Mouse (Mus musculus) ovary, adult 18-20 months (tissue): Measurements from ENCODE around the gene Batf.
"Not testable (repeated sequence)": the region's sequence is repeated elsewhere in the genome, so short reads cannot be mapped to it uniquely, and the experiment has no call there.

ENCODE experiments used
- DNase-seq: peaks from one replicate; pipeline ENCODE4 v3.0.0; 2022; ENCODE audit warnings: low spot score, mixed read lengths

The Batf gene

DNA sequence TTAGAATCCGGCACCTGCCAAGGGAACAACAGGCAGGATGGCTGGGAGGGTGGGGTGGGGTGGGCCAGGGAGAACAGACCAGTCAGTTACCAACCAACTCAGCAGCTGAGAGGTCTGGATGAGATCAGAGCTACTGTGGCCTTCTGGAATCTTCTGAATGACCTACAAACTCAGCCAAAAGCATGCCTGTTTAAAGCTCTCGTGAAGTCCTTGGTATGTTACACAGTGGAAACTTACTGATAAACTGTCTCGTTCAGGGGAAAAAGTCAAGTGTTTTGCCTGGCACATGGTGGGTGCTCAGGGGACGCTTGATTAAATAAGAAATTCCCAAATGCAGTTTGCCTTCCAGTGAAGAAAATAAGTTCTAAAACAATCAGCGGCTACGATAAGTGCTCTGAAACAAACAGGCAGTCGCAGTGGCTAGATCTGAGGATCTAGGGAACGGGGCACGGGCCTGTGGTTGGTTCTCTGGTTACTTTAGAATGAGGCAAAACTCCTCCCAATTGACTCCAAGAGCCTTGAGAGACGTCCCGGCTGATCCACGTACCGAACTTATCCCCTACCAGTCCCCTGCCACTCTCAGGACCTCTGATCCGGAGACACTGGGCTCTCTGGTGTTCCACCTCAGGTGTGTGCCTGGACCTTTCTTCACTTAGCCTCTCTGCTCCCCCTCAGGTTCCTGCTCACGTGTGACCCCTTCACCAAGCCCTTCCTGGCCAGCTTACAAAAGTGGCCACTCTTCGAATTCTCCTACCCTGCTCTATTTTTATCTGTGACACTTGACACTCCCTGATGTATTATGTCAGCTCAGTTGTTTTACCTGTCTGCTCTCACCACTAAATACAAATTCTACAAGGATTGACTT, 1.8 kb upstream of the Batf start:
- no peak for DNase-seq

DNA sequence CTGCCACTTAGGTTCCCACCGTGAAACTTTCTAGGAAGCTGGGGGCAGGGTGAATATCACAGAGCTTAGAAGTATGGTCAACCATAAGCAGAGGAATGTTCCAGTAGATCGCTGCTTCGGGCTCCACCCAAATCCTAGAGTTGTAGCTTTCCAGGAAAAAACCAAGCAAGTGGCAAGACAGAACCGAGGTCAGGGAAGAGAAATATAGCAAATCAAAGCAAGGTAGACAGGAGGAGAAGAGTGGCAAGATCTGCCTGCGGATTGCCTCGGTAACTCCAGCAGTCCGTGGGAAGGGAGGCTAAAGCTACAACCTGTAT, 706 bp downstream of the Batf start:
- no peak for DNase-seq

DNA sequence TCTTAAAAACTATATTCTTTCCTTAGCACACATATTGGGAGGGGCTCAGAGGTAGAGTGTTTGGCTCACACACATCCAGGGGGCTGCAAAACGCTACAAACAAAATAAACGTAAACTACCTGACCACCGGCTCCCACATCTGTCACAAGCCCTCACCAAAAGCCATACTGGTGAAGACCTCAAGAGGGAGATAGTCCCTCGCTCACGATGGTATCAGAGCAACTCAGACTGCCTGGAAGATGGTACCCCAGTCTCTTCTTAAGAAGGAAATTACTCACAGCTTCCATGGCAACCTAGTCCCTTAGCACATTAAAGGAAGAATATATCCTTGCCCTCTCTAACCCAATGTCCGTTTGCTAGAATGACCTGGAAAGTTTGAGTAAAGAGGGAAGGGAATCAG, 1.4 kb downstream of the Batf start:
- no peak for DNase-seq

- DNase-seq, result no peak
Observed at GRCm38 (mm10) chr12:85695787-85696186, 9.3 kb downstream of the Batf start.

DNA sequence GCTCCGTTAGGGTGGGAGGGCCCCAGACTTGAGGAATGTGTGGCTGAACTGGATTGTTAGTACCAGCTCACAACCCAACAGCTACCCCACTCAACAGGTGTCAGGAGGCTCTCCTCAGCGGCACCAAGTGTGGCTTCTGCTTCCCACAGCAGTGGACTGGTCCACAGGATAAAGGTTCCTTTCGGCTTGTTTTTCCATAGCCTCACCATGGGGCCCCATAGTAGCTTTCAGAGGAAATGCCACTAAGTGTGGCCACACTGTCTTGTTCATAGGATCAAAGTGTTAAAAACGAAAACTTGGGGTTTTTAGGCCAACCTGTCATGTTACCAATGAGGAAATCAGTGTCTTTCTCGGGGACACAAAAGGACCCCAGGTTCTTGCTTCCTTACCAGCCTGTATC, 10.0 kb downstream of the Batf start:
- DNase-seq, result no peak

- not testable (repeated sequence) for DNase-seq
Observed at GRCm38 (mm10) chr12:85698179-85698578, 11.7 kb downstream of the Batf start.

DNA sequence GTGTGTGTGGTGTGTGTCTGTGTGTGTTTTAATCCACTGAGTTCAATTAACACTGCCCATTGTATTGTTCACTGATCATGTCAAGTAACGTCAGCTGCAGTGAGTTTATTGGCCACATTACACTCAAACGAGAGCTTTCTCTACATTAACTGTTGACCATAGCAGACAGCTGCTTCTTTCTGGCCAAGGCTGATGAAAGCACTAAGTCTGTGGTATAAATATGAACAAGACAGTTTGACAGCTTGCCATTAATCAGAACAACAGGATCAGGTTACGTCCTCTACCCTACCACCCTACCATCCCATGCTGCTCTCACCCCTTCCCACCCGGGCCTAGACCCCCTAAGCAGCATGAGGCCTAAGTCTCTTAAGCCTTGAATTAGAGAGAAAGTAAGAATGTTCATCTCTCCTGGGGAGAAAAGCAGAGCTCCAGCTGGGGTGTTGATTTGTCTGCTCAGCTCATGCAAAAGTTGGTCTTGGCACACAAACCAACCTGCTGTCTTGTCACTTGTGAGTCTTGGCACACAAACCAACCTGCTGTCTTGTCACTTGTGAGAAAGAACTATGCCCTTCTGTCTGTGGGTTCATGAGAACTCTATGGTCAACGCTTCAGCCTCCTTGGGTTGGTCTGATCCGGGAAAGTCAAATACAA, 13.8 kb downstream of the Batf start:
- no peak for DNase-seq

DNA sequence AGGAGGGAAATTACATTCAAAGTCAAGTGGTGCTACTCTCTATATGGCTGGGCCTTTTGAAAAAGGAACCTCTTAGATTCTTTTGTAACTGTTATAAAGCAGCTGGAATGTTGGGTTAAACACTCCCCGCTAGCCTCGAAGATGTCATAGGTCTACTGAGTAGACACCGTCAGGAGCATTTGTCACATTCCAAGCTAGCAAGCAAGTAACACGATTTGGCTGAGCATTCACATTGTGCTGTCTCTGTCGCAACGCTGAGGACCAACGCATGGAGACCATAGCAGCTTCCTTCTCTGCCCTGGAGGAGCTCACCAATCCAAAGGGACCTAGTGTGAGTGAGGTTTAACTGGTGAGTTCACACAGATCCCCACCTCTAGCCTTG, 14.4 kb downstream of the Batf start:
- no peak for DNase-seq

DNA sequence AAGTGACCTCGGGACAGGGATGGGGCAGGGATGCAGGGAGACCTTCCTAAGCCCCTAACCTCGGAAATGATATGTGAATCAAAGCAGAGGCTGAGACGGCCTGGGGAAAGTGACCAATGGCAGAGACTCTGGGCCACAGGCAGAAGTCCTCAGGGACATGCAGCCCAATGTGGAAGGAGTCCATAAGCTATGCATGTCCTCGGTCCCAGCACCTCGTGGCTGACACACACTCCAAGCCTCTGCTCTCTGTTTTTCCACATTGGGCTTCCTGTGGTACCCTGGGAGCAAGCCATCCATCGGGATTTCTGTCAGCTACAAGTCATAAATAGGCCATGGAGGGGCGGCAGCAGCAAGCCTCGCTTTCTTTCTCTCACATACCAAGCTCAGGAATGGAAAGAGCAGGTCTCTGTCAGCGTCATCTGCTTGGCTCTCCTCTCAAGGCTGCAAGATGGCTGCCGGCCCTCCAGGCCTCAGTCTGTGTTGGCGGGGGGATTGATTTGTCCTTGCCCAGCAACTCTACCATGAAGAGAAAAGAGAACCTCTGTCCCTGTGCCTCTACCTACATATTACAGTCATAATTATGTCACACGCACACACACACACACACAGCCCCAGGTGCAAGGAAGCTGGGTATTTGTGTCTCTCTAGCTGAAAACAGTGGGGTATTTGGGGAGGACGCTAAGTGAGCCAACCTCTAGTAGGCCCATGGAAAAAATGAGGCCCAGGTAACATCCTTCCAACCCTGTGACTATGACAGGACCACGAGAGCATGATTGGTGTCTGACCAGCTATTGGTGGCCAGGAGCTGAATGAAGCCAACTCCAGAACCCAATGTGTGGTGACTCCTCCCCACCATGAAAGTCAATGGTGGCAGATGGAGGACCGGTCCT, 15.9 kb downstream of the Batf start:
- DNase-seq, result no peak

DNA sequence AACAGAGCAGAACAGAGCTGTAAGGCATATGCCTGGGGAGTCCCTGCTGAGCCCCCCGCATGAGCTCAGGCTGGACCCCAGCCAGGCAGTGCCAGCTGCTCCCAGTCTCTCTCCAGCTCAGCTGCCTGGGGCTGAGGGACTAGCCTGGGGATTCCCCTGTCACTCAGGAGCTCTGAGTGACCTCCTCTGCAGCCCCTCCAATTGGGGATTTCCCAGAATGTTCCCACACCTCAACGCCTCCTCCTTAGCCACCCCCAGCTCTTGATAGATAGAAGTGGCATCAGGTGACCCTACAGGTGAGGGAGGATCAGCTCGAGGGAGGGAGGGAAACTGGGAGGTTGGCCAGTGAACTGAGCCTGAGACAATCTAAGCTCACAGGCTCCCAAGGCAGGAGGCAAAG, 17.0 kb downstream of the Batf start:
- DNase-seq, result no peak

DNA sequence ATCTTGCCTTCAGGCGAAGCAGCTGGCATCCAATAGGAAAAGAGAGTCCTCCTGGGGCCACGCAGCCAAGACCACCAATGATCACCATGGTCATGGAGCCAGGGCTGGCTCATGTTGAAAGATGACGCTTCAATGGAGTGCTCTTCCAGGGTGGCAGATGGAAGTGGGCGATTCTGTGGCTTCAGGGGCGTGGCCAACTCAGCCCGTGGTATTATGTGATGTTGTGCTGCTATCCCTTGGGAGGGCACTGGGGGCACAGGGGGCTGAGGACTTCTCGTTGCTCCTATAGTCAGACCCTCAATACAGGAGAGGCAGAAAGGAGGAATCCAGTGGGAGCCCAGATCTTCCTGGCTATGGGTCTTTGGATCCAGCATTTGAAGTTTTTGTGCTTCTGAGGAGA, 18.1 kb downstream of the Batf start:
- no peak for DNase-seq

DNA sequence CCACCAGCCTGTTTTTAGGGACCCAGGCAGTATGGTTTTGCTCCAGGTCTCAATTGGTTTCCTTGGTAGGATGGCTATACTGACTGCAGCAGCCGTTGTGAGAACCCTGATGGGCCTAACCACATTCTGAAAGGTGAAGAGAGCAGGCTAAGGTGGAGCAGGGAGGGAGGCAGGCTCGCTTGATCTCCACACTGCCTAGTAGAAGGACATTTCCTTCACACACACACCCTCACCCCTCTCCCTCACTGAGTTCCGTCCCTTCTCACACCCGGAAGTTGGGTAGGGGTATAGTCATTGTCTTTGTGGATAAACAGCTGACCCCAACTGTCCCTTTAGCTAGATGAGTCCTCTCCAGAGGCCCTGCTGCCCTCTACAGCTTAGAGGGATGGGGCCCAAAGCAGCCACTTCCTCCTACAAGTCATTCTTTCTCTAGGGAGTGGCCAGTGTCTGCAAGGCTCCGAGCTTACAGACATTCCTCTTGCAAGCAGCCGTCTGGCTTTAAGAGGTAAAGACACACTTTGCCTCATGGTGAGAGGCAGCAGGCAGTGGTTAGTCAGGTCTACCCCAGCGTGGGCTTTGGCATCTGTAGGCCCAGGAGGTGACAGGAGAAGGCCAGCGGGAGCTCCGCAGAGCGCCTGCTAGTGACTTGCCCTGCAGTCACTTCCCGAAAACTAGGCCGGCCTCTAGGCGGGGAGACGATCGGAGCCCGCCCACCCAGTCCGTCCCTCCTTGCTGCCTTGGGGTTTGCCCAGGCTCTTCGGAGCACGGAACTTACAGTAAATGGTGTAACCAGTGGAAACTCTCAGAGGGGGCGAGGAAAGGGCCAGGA, 18.7 kb downstream of the Batf start:
- DNase-seq, result peak; percentile 76

DNA sequence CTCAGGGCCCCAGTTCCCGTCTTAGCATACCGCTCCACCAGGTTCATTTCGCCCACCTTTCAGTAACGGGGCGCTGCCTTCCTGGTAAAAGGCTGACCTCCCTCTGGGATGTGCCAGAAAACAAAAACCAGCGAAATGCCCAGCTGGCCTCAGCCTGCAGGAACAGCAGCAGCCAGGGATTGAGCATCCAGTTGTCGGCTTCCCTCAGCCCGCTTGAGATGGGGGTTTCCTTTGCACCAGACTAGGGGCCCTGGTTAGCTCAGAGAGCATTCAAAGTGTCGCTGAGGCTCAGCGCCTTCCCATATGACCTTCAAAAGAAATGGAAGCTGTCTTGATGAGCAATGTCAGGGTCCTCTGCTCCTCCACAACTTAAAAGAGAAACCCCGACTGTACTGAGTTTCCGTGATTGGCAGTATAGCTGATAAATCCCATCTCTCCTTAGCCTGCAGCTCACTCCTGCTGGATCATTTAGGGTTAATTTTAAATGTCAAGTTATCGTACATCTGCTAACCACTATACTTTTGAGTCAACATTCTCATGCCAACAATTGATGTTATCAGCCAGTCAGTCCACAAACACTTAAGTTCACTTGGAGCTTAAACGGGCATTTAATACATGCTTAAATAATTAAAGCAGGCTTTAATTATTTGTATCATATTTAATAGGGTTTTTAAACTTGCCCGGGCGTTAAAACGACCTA, 19.5 kb downstream of the Batf start:
- DNase-seq, result no peak

DNA sequence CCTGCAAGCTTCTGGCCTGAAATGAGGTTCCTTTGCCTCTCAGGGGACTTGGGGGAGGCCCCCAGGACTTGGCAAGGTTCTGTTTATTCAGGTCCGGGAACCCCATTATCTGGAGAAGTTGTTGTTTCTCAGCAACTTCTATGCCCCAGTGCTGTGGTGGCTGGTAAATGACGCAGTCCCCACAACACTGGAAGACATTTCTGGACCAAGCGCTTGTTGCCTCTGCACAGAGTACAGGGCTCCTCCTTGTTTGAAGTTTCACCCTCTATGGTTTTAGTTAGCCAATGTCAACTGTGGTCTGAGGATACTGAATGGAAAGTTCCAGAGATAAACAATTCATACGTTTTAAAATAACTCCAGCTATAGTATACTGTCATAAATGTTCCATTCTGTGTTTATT, 20.4 kb downstream of the Batf start:
- no peak for DNase-seq

DNA sequence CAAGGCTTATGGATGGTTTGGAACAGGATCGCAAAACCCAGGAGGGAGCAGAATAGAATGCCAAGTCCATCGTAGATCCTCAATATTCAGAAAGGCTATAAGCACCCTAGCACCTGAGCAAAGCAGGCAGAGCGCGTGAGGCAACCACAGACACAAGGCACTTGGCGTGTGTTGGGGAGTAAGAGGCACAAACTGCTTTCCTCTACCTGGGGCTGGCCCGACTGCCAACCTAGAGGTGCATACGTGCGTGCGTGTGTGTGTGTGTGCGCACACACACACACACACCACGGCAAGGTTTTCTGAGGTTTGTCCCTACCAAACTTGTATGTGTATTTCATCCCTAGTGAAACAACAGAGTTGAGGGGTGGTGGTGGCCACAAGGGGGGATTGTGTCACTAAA, 20.9 kb downstream of the Batf start:
- no peak for DNase-seq

DNA sequence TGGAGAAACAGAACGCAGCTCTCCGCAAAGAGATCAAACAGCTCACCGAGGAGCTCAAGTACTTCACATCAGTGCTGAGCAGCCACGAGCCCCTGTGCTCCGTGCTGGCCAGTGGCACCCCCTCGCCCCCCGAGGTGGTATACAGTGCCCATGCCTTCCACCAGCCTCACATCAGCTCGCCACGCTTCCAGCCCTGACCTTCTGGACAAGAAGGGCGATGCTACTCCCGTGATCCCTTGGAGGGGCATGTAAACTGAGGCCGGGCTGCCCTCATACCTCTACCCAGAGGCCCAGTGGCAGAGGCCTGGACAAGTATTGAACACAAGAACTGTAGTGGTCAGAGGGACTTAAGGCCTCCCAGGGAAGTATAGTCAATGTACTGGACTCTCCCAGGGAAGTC, 22.1 kb downstream of the Batf start:
- DNase-seq, result no peak

DNA sequence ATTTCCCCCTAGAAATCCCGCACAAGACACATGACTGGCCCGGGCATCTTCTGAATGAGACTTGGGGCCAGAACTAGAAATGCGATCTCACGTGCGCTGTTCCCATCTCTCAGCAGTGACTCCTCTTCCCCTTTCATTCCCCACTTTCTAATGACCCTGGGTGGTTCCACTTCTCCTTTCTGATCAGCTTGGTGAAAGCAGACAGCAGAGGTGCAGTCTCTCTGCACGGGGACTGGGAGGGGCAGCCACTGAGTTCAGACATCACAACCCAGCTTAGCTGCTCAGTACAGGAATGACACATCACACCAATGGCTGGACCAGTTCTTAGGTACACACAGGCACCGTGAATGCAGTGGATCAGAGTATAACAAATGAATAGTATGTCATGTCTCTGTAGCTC, 24.2 kb downstream of the Batf start:
- DNase-seq, result no peak

DNA sequence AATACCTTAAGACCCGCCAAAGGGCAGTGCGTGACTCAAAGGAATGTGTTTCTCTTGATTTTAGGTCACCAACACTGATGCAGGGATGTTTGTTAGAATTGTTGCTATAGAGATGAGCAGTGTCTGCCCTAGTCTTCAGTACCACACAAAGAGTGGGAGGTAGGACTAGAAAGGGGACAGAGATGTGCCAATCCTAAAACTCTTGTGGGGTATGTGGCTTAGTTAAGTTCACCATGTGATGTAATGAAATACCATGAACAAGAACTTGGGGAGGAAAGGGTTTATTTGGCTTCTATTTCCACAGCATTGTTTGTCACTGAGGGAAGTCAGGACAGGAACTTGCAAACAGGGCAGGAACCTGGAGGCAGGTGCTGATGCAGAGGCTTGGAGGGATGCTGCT, 26.1 kb downstream of the Batf start:
- DNase-seq, result no peak

DNA sequence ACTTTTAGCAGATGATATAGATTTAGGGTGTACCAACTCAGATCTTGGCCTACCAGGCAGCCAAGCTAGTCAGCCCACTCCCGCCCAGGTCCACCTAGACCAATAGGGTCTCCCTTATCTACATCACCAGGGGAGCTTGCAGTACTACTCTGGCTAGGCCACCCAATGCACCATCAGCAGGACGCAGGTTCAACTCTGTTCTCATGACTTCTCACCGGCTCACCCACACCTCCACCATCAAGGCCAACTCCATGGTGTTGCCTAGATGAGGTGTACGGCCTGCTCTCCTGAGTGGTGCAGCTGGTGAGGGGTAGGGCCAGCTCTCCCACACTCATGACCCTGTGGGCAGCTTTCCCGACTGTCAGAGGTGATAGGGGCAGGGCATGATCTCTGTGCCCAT, 27.7 kb downstream of the Batf start:
- DNase-seq, result no peak

DNA sequence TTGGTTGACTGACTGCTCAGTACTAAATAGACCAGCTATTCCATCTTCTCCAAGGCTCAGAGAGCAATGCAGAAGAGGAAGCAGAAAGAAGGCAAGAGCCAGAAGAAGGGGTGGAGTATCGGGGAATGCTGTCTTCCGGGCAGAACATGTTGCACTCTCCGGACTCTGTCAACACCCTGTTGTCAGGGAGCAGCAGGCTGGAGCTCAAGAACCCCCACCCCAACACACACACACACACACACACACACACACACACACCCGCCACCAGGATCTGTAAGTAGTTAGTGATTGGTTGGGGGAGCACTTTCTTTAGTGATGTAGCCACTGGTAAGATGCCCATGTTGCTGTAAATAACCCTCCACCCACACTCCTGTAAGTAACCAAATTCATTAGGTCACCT, 38.8 kb downstream of the Batf start:
- DNase-seq, result no peak

DNA sequence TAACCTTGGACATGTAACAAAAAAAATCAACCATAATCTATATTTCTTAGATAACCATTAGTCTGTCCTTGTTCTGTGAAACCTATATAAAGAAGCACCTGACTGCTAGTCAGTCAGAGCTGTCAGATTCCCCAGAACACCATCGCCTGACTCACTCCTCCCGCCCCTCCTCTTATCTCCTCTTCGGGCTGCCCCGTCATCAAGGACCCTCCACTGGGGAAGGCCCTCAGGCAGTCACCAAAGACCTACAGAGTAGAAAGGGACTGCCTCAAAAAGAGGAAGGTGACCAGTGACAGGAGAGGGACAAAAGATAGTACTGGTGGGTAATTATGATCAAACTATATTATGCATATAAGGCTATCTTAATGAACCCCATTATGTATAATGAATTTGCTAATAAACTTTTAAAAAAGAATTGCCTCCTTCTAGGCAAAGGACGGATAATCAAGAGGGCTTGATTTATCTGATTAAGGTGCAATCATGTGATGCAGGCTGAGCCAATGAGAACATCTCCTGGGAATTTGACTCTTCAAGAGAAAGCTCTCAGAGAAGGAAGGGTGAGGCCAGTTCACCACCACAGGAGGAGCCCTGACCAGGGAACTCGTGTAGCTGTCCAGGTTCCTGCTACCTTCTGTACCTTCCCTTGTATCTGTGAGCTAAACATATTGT, 40.4 kb downstream of the Batf start:
- no peak for DNase-seq
